Mouse (Mus musculus) limb, embryonic 14.5 days (tissue): ENCODE results near the gene Med26. TPM values are rescaled to one million over a fixed set of nuclear protein-coding genes. Genes with fewer than 3 reads are reported as not detected.

Experiments
- ATAC-seq: fragments of 200-750 bp; cut with Nextera tagmentation; 2 replicates; pipeline ENCODE4 v1.8.0; 2017; ENCODE audit warnings: low read depth, moderate number of reproducible peaks, moderate TSS enrichment; ENCODE audit not compliant: low FRiP score
- DNase-seq: peaks from one replicate; pipeline ENCODE4 v3.0.0-alpha.2; 2015; ENCODE audit warnings: low spot score
- H3K27ac ChIP-seq: fragments of 300-500 bp; sonication (generic); replicated peaks from 2 replicates; pipeline ENCODE4 v1.5.1; 2014; ENCODE audit warnings: low read depth, mild to moderate bottlenecking, low read length, moderate library complexity, mixed read lengths
- H3K27me3 ChIP-seq: fragments of 300-500 bp; sonication (generic); 2 replicates; pipeline ENCODE4 v1.6.1; 2014; ENCODE audit warnings: low read length, mixed read lengths; ENCODE audit not compliant: control insufficient read depth, insufficient read depth
- H3K36me3 ChIP-seq: fragments of 300-500 bp; sonication (generic); 2 replicates; pipeline ENCODE4 v1.6.1; 2014; ENCODE audit warnings: mild to moderate bottlenecking, low read length, moderate library complexity, mixed read lengths; ENCODE audit not compliant: control insufficient read depth, insufficient read depth
- H3K4me1 ChIP-seq: fragments of 300-500 bp; sonication (generic); 2 replicates; pipeline ENCODE4 v1.6.1; 2014; ENCODE audit warnings: antibody characterized with exemption, low read length, mixed read lengths; ENCODE audit not compliant: control insufficient read depth, insufficient read depth
- H3K4me2 ChIP-seq: fragments of 300-500 bp; sonication (generic); replicated peaks from 2 replicates; pipeline ENCODE4 v1.6.1; 2014; ENCODE audit warnings: low read depth, mild to moderate bottlenecking, low read length, moderate library complexity; ENCODE audit not compliant: severe bottlenecking
- H3K4me3 ChIP-seq: fragments of 300-500 bp; sonication (generic); replicated peaks from 2 replicates; pipeline ENCODE4 v1.5.1; 2014; ENCODE audit warnings: low read length
- H3K9ac ChIP-seq: fragments of 300-500 bp; sonication (generic); 2 replicates; pipeline ENCODE4 v1.6.1; 2014; ENCODE audit warnings: mild to moderate bottlenecking, low read depth, low read length, moderate library complexity; ENCODE audit not compliant: severe bottlenecking
- H3K9me3 ChIP-seq: fragments of 300-500 bp; sonication (generic); 2 replicates; pipeline ENCODE4 v1.6.1; 2016; ENCODE audit warnings: low read length; ENCODE audit not compliant: control insufficient read depth
- POLR2A ChIP-seq: fragments of 200-500 bp; IDR thresholded peaks from 2 replicates; pipeline ENCODE4 v1.8.0; 2012; ENCODE audit warnings: inconsistent platforms, mild to moderate bottlenecking, moderate library complexity, borderline replicate concordance; ENCODE audit not compliant: insufficient read depth, insufficient read length; ENCODE audit errors: extremely low read depth
- WGBS: fragments of 180-500 bp; shearing (Covaris S2); extraction: QIAGEN DNeasy Blood & Tissue Kit; methylation state at CpG from one replicate; pipeline ENCODE4 v1.1.7; 2014; 5-methylcytosine and 5-hydroxymethylcytosine counted together
- polyA plus RNA-seq, 2 experiments: library from polyadenylated mRNA; depleted of rRNA in 1 of 2; stranded (reverse) in 1 of 2; unstranded in 1 of 2; fragments of >200 nt; fragmentation: Nextera tagmentation in 1 of 2; extraction: Ambion mirVana in 1 of 2; gene quantifications; 2 replicates each; pipeline versions ENCODE4 v1.2.1 to v1.2.3; 2012 to 2014

Gene Med26
- polyA plus RNA-seq, 2 experiments = 16.4 to 17.0 TPM

- no peaks in the 10 kb centered on the region for H3K9me3 ChIP-seq
- WGBS = 94% methylated on average over 6 of the region's 8 CpGs
- peaks cover 84% of the 10 kb centered on the region for H3K36me3 ChIP-seq
- ATAC-seq (no peak), DNase-seq (no peak)
- no peak for TF ChIP-seq POLR2A
- peaks cover 5% of the 10 kb centered on the region; the same call in 1 of the 2 replicates for H3K4me1 ChIP-seq
- H3K27ac ChIP-seq = no peak overlapping the region
- no peak overlapping the region for H3K9ac ChIP-seq
- H3K27me3 ChIP-seq = no peaks in the 10 kb centered on the region
- no peak overlapping the region for H3K4me2 ChIP-seq
- no peak overlapping the region for H3K4me3 ChIP-seq
Observed at GRCm38 (mm10) chr8:72469984-72470383, 78.1 kb downstream of the Med26 start.

DNA sequence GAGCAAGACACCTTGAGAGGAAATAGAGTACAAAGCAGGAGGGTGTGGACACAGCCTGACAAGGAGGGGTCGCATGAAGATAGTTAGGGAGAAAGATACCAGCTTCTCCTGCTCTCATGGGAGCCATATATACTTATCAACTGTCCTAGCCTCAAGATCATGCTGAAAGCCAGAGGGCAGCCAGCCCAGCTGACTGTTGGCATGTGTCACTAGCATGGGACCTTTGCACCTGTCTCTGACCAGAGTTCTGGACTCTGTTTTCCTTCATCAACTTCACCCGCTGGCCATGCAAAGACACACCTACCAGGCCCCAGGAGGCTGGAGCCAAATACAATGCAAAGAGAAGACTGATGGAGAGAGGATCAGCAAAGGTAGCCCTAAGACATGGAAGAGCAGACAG, 78.8 kb downstream of the Med26 start:
- 100% methylated on average over 2 of the region's 2 CpGs for WGBS
- no peaks in the 10 kb centered on the region for H3K9me3 ChIP-seq
- H3K4me1 ChIP-seq = peaks cover 5% of the 10 kb centered on the region; the same call in 1 of the 2 replicates
- H3K4me3 ChIP-seq = no peak overlapping the region
- no peak overlapping the region for H3K4me2 ChIP-seq
- H3K9ac ChIP-seq = no peak overlapping the region
- TF ChIP-seq POLR2A = no peak
- DNase-seq (no peak), ATAC-seq (no peak)
- no peak overlapping the region for H3K27ac ChIP-seq
- H3K36me3 ChIP-seq = peaks cover 91% of the 10 kb centered on the region
- no peaks in the 10 kb centered on the region for H3K27me3 ChIP-seq

- Histone ChIP-seq H3K27me3 (no peaks in the 10 kb centered on the region), H3K9me3 (no peaks in the 10 kb centered on the region), H3K4me3 (no peak overlapping the region), H3K4me1 (no peaks in the 10 kb centered on the region), H3K27ac (no peak overlapping the region), H3K9ac (no peak overlapping the region), H3K36me3 (peaks cover 100% of the 10 kb centered on the region), H3K4me2 (no peak overlapping the region)
- 96% methylated on average over 10 of the region's 10 CpGs for WGBS
- no peak for TF ChIP-seq POLR2A
- DNase-seq (no peak), ATAC-seq (no peak)
Observed at GRCm38 (mm10) chr8:72464211-72464610, 83.9 kb downstream of the Med26 start.

- H3K27me3 ChIP-seq = no peaks in the 10 kb centered on the region
- no peak for TF ChIP-seq POLR2A
- DNase-seq = no peak
- H3K9ac ChIP-seq = no peak overlapping the region
- H3K36me3 ChIP-seq = peaks cover 85% of the 10 kb centered on the region
- no peak for ATAC-seq
- 87% methylated on average over 4 of the region's 4 CpGs for WGBS
- H3K4me2 ChIP-seq = no peak overlapping the region
- H3K27ac ChIP-seq = no peak overlapping the region
- no peaks in the 10 kb centered on the region for H3K4me1 ChIP-seq
- H3K4me3 ChIP-seq = no peak overlapping the region
- H3K9me3 ChIP-seq = no peaks in the 10 kb centered on the region
Observed at GRCm38 (mm10) chr8:72459881-72460533, 88.1 kb downstream of the Med26 start.

DNA sequence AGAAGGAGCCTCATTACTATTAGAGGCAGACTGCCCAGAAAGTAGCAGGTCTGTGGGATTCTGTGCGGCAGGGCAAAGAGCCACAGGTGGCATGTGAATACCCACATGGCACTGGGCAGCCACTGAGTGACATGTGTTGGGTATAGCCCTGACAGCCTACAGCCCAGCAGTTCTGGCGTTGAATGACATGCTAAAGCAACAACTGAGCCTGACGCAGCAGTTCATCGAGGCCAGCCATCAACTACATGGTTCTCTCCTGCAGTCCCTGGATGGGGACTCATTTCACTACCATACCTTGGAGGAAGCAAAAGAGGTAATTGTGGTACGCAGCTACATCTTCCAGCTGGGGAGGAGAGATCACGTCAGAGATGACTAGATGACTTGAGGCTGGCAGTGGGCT, 89.6 kb downstream of the Med26 start:
- DNase-seq (no peak), ATAC-seq (no peak)
- Histone ChIP-seq H3K36me3 (peaks cover 85% of the 10 kb centered on the region), H3K9ac (no peak overlapping the region), H3K9me3 (0 out of 2 replicates have a peak, but pooled peaks cover 6% of the 10 kb centered on the region), H3K27ac (no peak overlapping the region), H3K27me3 (no peaks in the 10 kb centered on the region), H3K4me1 (no peaks in the 10 kb centered on the region), H3K4me2 (no peak overlapping the region), H3K4me3 (no peak overlapping the region)
- no peak for TF ChIP-seq POLR2A
- WGBS = 83% methylated on average over 6 of the region's 6 CpGs

- Histone ChIP-seq H3K4me3 (no peak overlapping the region), H3K4me2 (no peak overlapping the region), H3K27ac (no peak overlapping the region), H3K27me3 (no peaks in the 10 kb centered on the region), H3K9me3 (0 out of 2 replicates have a peak, but pooled peaks cover 7% of the 10 kb centered on the region), H3K4me1 (no peaks in the 10 kb centered on the region), H3K36me3 (peaks cover 84% of the 10 kb centered on the region), H3K9ac (no peak overlapping the region)
- no peak for DNase-seq
- ATAC-seq = no peak
- WGBS = 89% methylated on average over 3 of the region's 3 CpGs
- TF ChIP-seq POLR2A = no peak
Observed at GRCm38 (mm10) chr8:72457806-72458205, 90.3 kb downstream of the Med26 start.
